Mouse (Mus musculus): ENCODE results near the gene Rapgef3. TPM values are rescaled to one million over a fixed set of nuclear protein-coding genes. Genes with fewer than 3 reads are reported as not detected.

Gene Rapgef3
- polyA plus RNA-seq, 1 experiment from 2014 or later: 9.6 TPM

DNA sequence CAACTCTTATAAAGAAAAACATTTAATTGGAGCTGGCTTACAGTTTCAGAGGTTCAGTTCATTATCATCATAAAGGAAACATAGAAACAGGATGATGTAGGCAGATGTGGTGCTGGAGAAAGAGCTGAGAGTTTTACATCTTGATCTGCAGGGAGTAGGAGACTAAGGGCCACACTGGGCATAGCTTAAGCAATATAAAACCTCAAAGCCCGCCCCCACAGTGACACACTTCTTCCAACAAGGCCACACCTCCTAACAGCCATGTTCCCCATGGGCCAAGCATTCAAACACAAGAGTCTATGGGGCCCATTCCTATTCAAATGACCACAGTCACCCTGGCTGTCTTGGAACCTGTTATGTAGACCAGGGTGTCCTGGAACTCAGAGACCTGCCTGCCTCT, 11.8 kb upstream of the Rapgef3 start:
- WGBS: 94% methylated on average over 1 of the region's 1 CpGs

GRCm38 (mm10) chr15:97778311-97779098, 10.7 kb upstream of the Rapgef3 start, which contains the start of gene Slc48a1:
TSS of gene Slc48a1 (plus strand) at chr15:97778520.
- peaks cover 8% of the 10 kb centered on the region; the same call in 1 of the 2 replicates for H3K27me3 ChIP-seq (ENCODE audit: control insufficient read depth, insufficient read depth, low read length)
- H3K9me3 ChIP-seq (ENCODE audit: control insufficient read depth, low read length): no peaks in the 10 kb centered on the region
- no peak within 1 kb of the TSS for H3K9ac ChIP-seq
- no peak within 1 kb of the TSS for H3K4me2 ChIP-seq (replicated peaks)
- no peak for DNase-seq (ENCODE audit: low spot score)
- WGBS: 73% methylated on average over 8 of the region's 8 CpGs
- no peak within 1 kb of the TSS for H3K27ac ChIP-seq
- no peak within 1 kb of the TSS for H3K4me3 ChIP-seq (replicated peaks; ENCODE audit: low read length)
- peaks cover 11% of the 10 kb centered on the region; the same call in 1 of the 2 replicates for H3K4me1 ChIP-seq (replicated peaks; ENCODE audit: control insufficient read depth, insufficient read depth, low read length)
- ATAC-seq (ENCODE audit: low FRiP score): no peak
- H3K36me3 ChIP-seq (replicated peaks; ENCODE audit: control insufficient read depth, insufficient read depth): no peaks in the 10 kb centered on the region

More for the DNA sequence above, 11.8 kb upstream of the Rapgef3 start:
- Histone ChIP-seq H3K4me2 (replicated peaks) (no peak overlapping the region), H3K27me3 (ENCODE audit: control insufficient read depth, insufficient read depth, low read length) (peaks cover 8% of the 10 kb centered on the region; the same call in 1 of the 2 replicates), H3K9ac (no peak overlapping the region), H3K9me3 (ENCODE audit: control insufficient read depth, low read length) (no peaks in the 10 kb centered on the region), H3K4me3 (replicated peaks; ENCODE audit: low read length) (no peak overlapping the region), H3K36me3 (replicated peaks; ENCODE audit: control insufficient read depth, insufficient read depth) (no peaks in the 10 kb centered on the region), H3K27ac (no peak overlapping the region), H3K4me1 (replicated peaks; ENCODE audit: control insufficient read depth, insufficient read depth, low read length) (peaks cover 11% of the 10 kb centered on the region; the same call in 1 of the 2 replicates)
- no peak for ATAC-seq (ENCODE audit: low FRiP score)
- no peak for DNase-seq (ENCODE audit: low spot score)

GRCm38 (mm10) chr15:97776919-97777318, 9.1 kb upstream of the Rapgef3 start:
- no peaks in the 10 kb centered on the region for H3K9me3 ChIP-seq (ENCODE audit: control insufficient read depth, low read length)
- H3K4me2 ChIP-seq (replicated peaks): no peak overlapping the region
- H3K27ac ChIP-seq: no peak overlapping the region
- peaks cover 2% of the 10 kb centered on the region; the same call in 1 of the 2 replicates for H3K4me1 ChIP-seq (replicated peaks; ENCODE audit: control insufficient read depth, insufficient read depth, low read length)
- DNase-seq (ENCODE audit: low spot score): no peak
- 84% methylated on average over 6 of the region's 6 CpGs for WGBS
- H3K27me3 ChIP-seq (ENCODE audit: control insufficient read depth, insufficient read depth, low read length): no peaks in the 10 kb centered on the region; the same call in 1 of the 2 replicates
- ATAC-seq (ENCODE audit: low FRiP score): no peak
- H3K36me3 ChIP-seq (replicated peaks; ENCODE audit: control insufficient read depth, insufficient read depth): no peaks in the 10 kb centered on the region
- H3K9ac ChIP-seq: no peak overlapping the region
- H3K4me3 ChIP-seq (replicated peaks; ENCODE audit: low read length): no peak overlapping the region

- no peak; the same call in 1 of the 2 replicates for ATAC-seq (ENCODE audit: low FRiP score)
These were observed 8.7 kb upstream of the Rapgef3 start for GRCm38 (mm10) chr15:97776514-97776913.

DNA sequence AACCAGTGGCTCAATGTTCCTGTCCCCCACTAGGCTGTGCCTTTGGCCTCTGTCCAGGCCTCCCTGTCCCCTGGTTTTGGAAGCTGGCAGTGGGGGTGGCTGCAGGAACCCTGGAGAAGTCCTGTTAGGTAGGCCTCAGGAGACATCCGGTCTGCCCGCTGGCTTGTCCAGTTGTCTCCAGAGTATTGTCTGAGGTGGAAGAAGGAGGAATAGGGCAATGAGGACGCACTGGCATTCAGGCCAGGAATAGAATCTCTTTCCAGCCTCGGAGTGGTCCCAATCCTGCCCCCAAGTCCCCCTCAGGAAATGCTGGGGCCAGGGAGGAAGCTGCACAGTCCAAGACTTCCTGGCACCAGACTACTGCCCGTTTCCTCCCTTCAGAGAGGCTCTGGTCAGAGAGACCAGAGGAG, 6.2 kb upstream of the Rapgef3 start:
- H3K4me1 ChIP-seq (replicated peaks; ENCODE audit: control insufficient read depth, insufficient read depth, low read length): no peaks in the 10 kb centered on the region; the same call in 1 of the 2 replicates
- no peak for DNase-seq (ENCODE audit: low spot score)
- no peak overlapping the region for H3K4me3 ChIP-seq (replicated peaks; ENCODE audit: low read length)
- H3K9me3 ChIP-seq (ENCODE audit: control insufficient read depth, low read length): no peaks in the 10 kb centered on the region
- peak; percentile 24; the same call in 1 of the 2 replicates for ATAC-seq (ENCODE audit: low FRiP score)
- no peaks in the 10 kb centered on the region for H3K36me3 ChIP-seq (replicated peaks; ENCODE audit: control insufficient read depth, insufficient read depth)
- peaks cover 13% of the 10 kb centered on the region for H3K27me3 ChIP-seq (ENCODE audit: control insufficient read depth, insufficient read depth, low read length)
- H3K27ac ChIP-seq: no peak overlapping the region
- 62% methylated on average over 5 of the region's 5 CpGs for WGBS
- no peak overlapping the region for H3K9ac ChIP-seq
- no peak overlapping the region for H3K4me2 ChIP-seq (replicated peaks)

More at GRCm38 (mm10) chr15:97776514-97776913, 8.7 kb upstream of the Rapgef3 start:
- H3K27me3 ChIP-seq (ENCODE audit: control insufficient read depth, insufficient read depth, low read length): no peaks in the 10 kb centered on the region; the same call in 1 of the 2 replicates
- no peak overlapping the region for H3K4me3 ChIP-seq (replicated peaks; ENCODE audit: low read length)
- WGBS: 4% methylated on average over 8 of the region's 8 CpGs
- no peak overlapping the region for H3K9ac ChIP-seq
- no peaks in the 10 kb centered on the region for H3K36me3 ChIP-seq (replicated peaks; ENCODE audit: control insufficient read depth, insufficient read depth)
- no peaks in the 10 kb centered on the region for H3K9me3 ChIP-seq (ENCODE audit: control insufficient read depth, low read length)
- H3K4me2 ChIP-seq (replicated peaks): no peak overlapping the region
- peak; percentile 59 for DNase-seq (ENCODE audit: low spot score)
- no peak overlapping the region for H3K27ac ChIP-seq
- no peaks in the 10 kb centered on the region; the same call in 1 of the 2 replicates for H3K4me1 ChIP-seq (replicated peaks; ENCODE audit: control insufficient read depth, insufficient read depth, low read length)

DNA sequence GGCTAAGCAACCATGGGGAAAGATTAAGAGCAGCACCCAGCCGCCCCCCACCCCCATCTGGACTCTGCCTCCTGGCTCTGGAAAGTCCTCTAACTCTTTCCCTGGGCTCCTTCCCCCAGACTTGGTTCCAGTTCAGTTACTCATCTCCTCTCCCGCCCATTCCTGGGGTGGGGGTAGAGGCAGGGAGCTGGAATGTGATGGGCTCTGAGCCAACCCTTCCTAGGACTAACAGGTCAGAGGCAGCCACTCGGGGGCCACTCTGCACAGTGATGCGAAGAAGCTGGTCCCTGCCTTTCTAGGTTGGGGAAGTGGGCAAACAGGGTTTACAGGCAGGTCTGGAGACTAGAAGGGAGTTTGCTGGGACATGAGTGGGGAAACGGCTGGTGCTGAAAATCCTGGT, 5.3 kb upstream of the Rapgef3 start:
- ATAC-seq (ENCODE audit: low FRiP score) (no peak), DNase-seq (ENCODE audit: low spot score) (no peak)
- H3K27me3 ChIP-seq (ENCODE audit: control insufficient read depth, insufficient read depth, low read length): peaks cover 16% of the 10 kb centered on the region
- H3K4me1 ChIP-seq (replicated peaks; ENCODE audit: control insufficient read depth, insufficient read depth, low read length): peaks cover 1% of the 10 kb centered on the region
- H3K9me3 ChIP-seq (ENCODE audit: control insufficient read depth, low read length): no peaks in the 10 kb centered on the region
- H3K27ac ChIP-seq: no peak overlapping the region
- H3K9ac ChIP-seq: no peak overlapping the region
- no peak overlapping the region for H3K4me2 ChIP-seq (replicated peaks)
- no peaks in the 10 kb centered on the region for H3K36me3 ChIP-seq (replicated peaks; ENCODE audit: control insufficient read depth, insufficient read depth)
- no peak overlapping the region for H3K4me3 ChIP-seq (replicated peaks; ENCODE audit: low read length)
- WGBS: 51% methylated on average over 5 of the region's 5 CpGs

DNA sequence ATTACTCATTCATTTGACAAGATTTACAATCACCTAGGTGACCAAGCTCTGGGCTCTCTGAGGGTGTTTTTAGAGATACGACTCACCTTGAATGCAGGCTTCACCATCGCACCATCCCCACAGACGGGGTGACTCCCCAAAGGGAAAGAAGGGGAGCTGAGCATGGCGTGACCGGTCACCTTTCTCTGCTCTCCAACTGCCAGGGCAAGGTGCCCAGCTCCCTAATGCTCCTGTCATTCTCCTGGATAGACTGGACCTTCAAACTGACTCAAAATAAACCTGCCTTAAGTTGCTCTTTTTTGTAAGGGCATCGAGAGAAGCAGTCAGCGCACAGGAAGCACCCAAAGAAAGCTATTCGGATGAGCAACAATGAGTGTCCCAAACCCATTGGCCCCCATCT, 2.5 kb upstream of the Rapgef3 start:
- Histone ChIP-seq H3K4me1 (replicated peaks; ENCODE audit: control insufficient read depth, insufficient read depth, low read length) (peaks cover 22% of the 10 kb centered on the region), H3K27ac (no peak overlapping the region), H3K27me3 (ENCODE audit: control insufficient read depth, insufficient read depth, low read length) (peaks cover 24% of the 10 kb centered on the region), H3K9ac (no peak overlapping the region), H3K4me3 (replicated peaks; ENCODE audit: low read length) (no peak overlapping the region), H3K36me3 (replicated peaks; ENCODE audit: control insufficient read depth, insufficient read depth) (no peaks in the 10 kb centered on the region), H3K4me2 (replicated peaks) (no peak overlapping the region), H3K9me3 (ENCODE audit: control insufficient read depth, low read length) (no peaks in the 10 kb centered on the region)
- ATAC-seq (ENCODE audit: low FRiP score): no peak
- no peak for DNase-seq (ENCODE audit: low spot score)
- WGBS: 70% methylated on average over 8 of the region's 8 CpGs

DNA sequence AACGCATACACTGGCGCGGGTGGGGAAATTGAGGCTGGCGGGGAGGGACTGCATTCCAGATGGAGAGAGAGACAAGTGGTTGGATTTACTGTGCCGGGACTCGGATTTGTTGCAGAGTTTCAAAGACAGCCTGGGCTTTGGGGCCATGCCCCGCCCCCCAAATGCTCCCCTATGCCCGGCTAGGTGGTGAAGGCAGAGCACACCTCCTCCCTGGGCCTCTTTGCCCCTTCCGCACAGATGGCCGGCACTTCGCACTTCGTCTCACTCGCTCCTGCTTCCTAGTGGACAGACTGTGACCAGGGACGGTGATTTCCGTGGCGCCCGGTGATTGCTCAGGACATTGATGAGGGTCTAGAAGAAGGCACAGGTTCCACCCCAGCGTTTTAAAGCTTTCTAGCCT, 420 bp upstream of the Rapgef3 start:
- DNase-seq (ENCODE audit: low spot score): peak; percentile 51
- peaks cover 24% of the 10 kb centered on the region for H3K27me3 ChIP-seq (ENCODE audit: control insufficient read depth, insufficient read depth, low read length)
- ATAC-seq (ENCODE audit: low FRiP score): peak; percentile 12; the same call in 1 of the 2 replicates
- WGBS: 0% methylated on average over 18 of the region's 18 CpGs
- H3K9me3 ChIP-seq (ENCODE audit: control insufficient read depth, low read length): no peaks in the 10 kb centered on the region
- peak overlapping the region; percentile 83 for H3K4me2 ChIP-seq (replicated peaks)
- peak overlapping the region; percentile 35 for H3K4me3 ChIP-seq (replicated peaks; ENCODE audit: low read length)
- H3K4me1 ChIP-seq (replicated peaks; ENCODE audit: control insufficient read depth, insufficient read depth, low read length): peaks cover 22% of the 10 kb centered on the region
- H3K27ac ChIP-seq: 0 out of 2 replicates have a peak overlapping the region, but pooled peaks have one; percentile 11
- peak overlapping the region; percentile 52 for H3K9ac ChIP-seq
- no peaks in the 10 kb centered on the region for H3K36me3 ChIP-seq (replicated peaks; ENCODE audit: control insufficient read depth, insufficient read depth)

- Histone ChIP-seq H3K9ac (peak overlapping the region; percentile 52), H3K36me3 (replicated peaks; ENCODE audit: control insufficient read depth, insufficient read depth) (no peaks in the 10 kb centered on the region), H3K4me2 (replicated peaks) (peak overlapping the region; percentile 83), H3K4me3 (replicated peaks; ENCODE audit: low read length) (peak overlapping the region; percentile 35), H3K9me3 (ENCODE audit: control insufficient read depth, low read length) (no peaks in the 10 kb centered on the region), H3K27ac (peak overlapping the region; percentile 65), H3K27me3 (ENCODE audit: control insufficient read depth, insufficient read depth, low read length) (peaks cover 24% of the 10 kb centered on the region), H3K4me1 (replicated peaks; ENCODE audit: control insufficient read depth, insufficient read depth, low read length) (peaks cover 22% of the 10 kb centered on the region)
- DNase-seq (ENCODE audit: low spot score) (no peak), ATAC-seq (ENCODE audit: low FRiP score) (peak; percentile 43; the same call in 1 of the 2 replicates)
- 4% methylated on average over 23 of the region's 23 CpGs for WGBS
These were observed 1.0 kb downstream of the Rapgef3 start for GRCm38 (mm10) chr15:97766594-97767279.

All from hindbrain, embryonic 14.5 days (tissue).